Mouse (Mus musculus): Measurements from ENCODE around the gene Acox1.

- TF ChIP-seq CTCF (IDR thresholded peaks at IDR 0.05; ENCODE audit: borderline replicate concordance, control insufficient read depth, extremely low read depth, insufficient read depth, low read length, poor library complexity), result no peak
- no peak for TF ChIP-seq POLR2A (IDR thresholded peaks at IDR 0.05; ENCODE audit: control insufficient read depth, extremely low read depth, insufficient read depth, low read length, poor library complexity)
These were observed 23.9 kb downstream of the Acox1 start for GRCm38 (mm10) chr11:116174775-116175448.
